Mouse (Mus musculus) midbrain, postnatal 0 days (tissue): ENCODE results near the gene Actr5. TPM values are rescaled to one million over a fixed set of nuclear protein-coding genes. Genes with fewer than 3 reads are reported as not detected.

Source experiments
- ATAC-seq: fragments of 200-750 bp; cut with Nextera tagmentation; 2 replicates; pipeline ENCODE4 v1.8.0; 2017; ENCODE audit warnings: moderate number of reproducible peaks, mild to moderate bottlenecking, moderate TSS enrichment, moderate library complexity; ENCODE audit not compliant: low FRiP score
- DNase-seq: peaks from one replicate; pipeline ENCODE4 v3.0.0-alpha.2; 2015; ENCODE audit warnings: low spot score
- H3K27ac ChIP-seq: fragments of 300-500 bp; sonication (generic); 2 replicates; pipeline ENCODE4 v1.5.1; 2014; ENCODE audit warnings: low read depth, mild to moderate bottlenecking, low read length, mixed read lengths
- H3K27me3 ChIP-seq: fragments of 300-500 bp; sonication (generic); 2 replicates; pipeline ENCODE4 v1.6.1; 2014; ENCODE audit warnings: low read length, control low read depth, mixed read lengths; ENCODE audit not compliant: insufficient read depth
- H3K36me3 ChIP-seq: fragments of 300-500 bp; sonication (generic); 2 replicates; pipeline ENCODE4 v1.6.1; 2014; ENCODE audit warnings: low read length, control low read depth, mixed read lengths; ENCODE audit not compliant: insufficient read depth
- H3K4me1 ChIP-seq: fragments of 300-500 bp; sonication (generic); 2 replicates; pipeline ENCODE4 v1.6.1; 2014; ENCODE audit warnings: mild to moderate bottlenecking, control low read depth, antibody characterized with exemption, low read length, mixed read lengths; ENCODE audit not compliant: insufficient read depth
- H3K4me2 ChIP-seq: fragments of 300-500 bp; sonication (generic); 2 replicates; pipeline ENCODE4 v1.6.1; 2014; ENCODE audit warnings: low read depth, mild to moderate bottlenecking, low read length, mixed read lengths; ENCODE audit not compliant: poor library complexity, severe bottlenecking
- H3K4me3 ChIP-seq: fragments of 300-500 bp; sonication (generic); 2 replicates; pipeline ENCODE4 v1.5.1; 2014; ENCODE audit warnings: low read depth, mild to moderate bottlenecking, low read length, moderate library complexity
- H3K9ac ChIP-seq: fragments of 300-500 bp; sonication (generic); replicated peaks from 2 replicates; pipeline ENCODE4 v1.6.1; 2014; ENCODE audit warnings: mild to moderate bottlenecking, low read length, moderate library complexity, mixed read lengths; ENCODE audit not compliant: poor library complexity, severe bottlenecking
- H3K9me3 ChIP-seq: fragments of 300-500 bp; sonication (generic); 2 replicates; pipeline ENCODE4 v1.6.1; 2016; ENCODE audit warnings: low read length, control low read depth
- CTCF ChIP-seq: IDR thresholded peaks from 2 replicates; pipeline ENCODE4 v1.5.1; 2016; ENCODE audit warnings: antibody characterized with exemption, mild to moderate bottlenecking
- WGBS: fragments of 180-500 bp; shearing (Covaris S2); extraction: QIAGEN DNeasy Blood & Tissue Kit; methylation state at CpG from one replicate; pipeline ENCODE4 v1.1.7; 2014; 5-methylcytosine and 5-hydroxymethylcytosine counted together
- polyA plus RNA-seq: library from polyadenylated mRNA; unstranded; fragments of >200 nt; fragmentation: Nextera tagmentation; extraction: Ambion mirVana; gene quantifications from 2 replicates; pipeline ENCODE4 v1.2.1, GENCODE M21; 2015
- total RNA-seq: library from RNA; depleted of rRNA; stranded (reverse); fragments of >200 nt; gene quantifications from 2 replicates; pipeline ENCODE4 v1.2.3, GENCODE M21; 2014; rRNA removed

Gene Actr5
- total RNA-seq (18.5 and 25.4 TPM in 2 replicates), polyA plus RNA-seq (8.8 and 10.6 TPM in 2 replicates)

DNA sequence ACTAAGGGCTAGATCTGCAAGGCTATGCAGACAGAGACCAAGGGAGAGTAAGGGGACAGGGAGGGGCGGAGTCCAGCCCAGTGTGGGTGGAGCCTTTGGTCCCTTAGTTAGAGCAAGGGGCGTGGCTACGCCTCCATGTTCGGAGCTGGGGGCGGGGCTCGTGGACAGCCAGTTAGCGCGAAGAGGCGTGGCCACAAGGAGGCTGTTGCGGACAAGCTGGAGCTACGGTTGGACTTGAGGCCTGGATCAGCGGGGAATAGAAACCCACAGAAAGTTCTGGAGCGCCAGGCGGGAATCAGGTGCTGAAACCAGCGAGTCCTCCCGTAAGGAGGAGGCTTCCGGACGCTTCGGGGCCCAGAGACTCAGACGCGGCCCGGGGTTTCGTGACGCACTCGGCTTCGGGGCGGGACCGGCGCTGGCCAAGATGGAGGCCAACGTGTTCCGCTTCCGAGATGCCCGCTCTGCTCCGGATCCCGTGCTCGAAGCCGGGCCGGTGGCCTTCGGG, at the start of gene Actr5:
Gene Actr5 (plus strand): TSS at position 171 of the 505 bp plus-strand sequence.
- peak within 1 kb of the TSS; percentile 69 for H3K4me2 ChIP-seq
- peak within 1 kb of the TSS; percentile 93 for H3K4me3 ChIP-seq
- H3K9me3 ChIP-seq = no peaks in the 10 kb centered on the region
- H3K9ac ChIP-seq = peak within 1 kb of the TSS; percentile 81
- peaks cover 3% of the 10 kb centered on the region; the same call in 1 of the 2 replicates for H3K4me1 ChIP-seq
- whole genome bisulfite sequencing = 0% methylated on average over 39 of the region's 39 CpGs
- TF ChIP-seq CTCF = peak; percentile 46
- ATAC-seq (peak; percentile 90), DNase-seq (peak; percentile 98)
- H3K36me3 ChIP-seq = peaks cover 11% of the 10 kb centered on the region; the same call in 1 of the 2 replicates
- peak within 1 kb of the TSS; percentile 80 for H3K27ac ChIP-seq
- H3K27me3 ChIP-seq = no peaks in the 10 kb centered on the region

- no peaks in the 10 kb centered on the region for H3K9me3 ChIP-seq
- H3K9ac ChIP-seq = no peak overlapping the region
- DNase-seq (peak; percentile 30), ATAC-seq (no peak)
- no peak overlapping the region for H3K4me2 ChIP-seq
- no peak for TF ChIP-seq CTCF
- H3K36me3 ChIP-seq = no peaks in the 10 kb centered on the region
- H3K4me3 ChIP-seq = no peak overlapping the region
- H3K27ac ChIP-seq = no peak overlapping the region
- WGBS = 39% methylated on average over 4 of the region's 4 CpGs
- no peaks in the 10 kb centered on the region; the same call in 1 of the 2 replicates for H3K27me3 ChIP-seq
- 0 out of 2 replicates have a peak, but pooled peaks cover 4% of the 10 kb centered on the region for H3K4me1 ChIP-seq
Measured at GRCm38 (mm10) chr2:158579979-158580378, 44.7 kb upstream of the Actr5 start.

DNA sequence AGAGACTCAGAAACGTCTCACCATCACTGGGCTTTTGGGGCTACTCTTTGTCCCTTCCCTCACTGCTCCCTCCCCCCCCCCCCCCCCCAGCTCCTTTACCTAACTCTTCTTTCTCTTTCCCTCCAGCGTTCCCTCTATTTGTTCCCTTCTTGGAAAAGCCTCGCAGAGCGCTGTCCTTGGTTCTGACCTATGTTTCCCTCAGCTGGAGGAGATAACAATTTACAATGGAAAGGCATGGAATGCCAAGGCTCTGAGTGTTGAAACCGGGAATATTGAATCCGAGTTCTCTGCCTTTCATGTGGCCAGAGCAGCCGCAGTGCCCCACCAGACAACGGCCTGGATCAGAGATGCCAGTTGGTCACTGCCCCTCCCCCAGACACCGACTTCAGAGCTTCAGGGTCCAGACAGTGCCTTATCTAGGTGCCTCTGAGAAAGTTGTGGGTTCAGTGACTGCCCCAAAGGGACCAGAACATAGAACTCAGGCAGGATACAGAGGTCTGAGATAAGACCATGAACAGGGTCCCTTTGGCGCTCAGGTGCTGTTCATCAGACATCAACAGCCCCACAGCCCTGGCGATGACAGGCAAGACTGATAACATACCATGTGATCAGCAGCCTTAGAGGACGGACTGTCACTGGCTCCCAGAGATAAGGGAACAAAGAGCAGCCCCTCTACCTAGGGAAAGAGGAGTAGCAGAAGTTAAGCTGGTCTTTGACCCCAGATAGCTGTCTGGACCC, 39.9 kb upstream of the Actr5 start:
- Histone ChIP-seq H3K27me3 (no peaks in the 10 kb centered on the region; the same call in 1 of the 2 replicates), H3K27ac (no peak overlapping the region), H3K36me3 (no peaks in the 10 kb centered on the region), H3K9ac (no peak overlapping the region), H3K4me2 (no peak overlapping the region), H3K4me3 (no peak overlapping the region), H3K4me1 (0 out of 2 replicates have a peak, but pooled peaks cover 4% of the 10 kb centered on the region), H3K9me3 (no peaks in the 10 kb centered on the region)
- DNase-seq = peak; percentile 26
- TF ChIP-seq CTCF = no peak
- WGBS = 14% methylated on average over 12 of the region's 12 CpGs
- ATAC-seq = no peak

DNA sequence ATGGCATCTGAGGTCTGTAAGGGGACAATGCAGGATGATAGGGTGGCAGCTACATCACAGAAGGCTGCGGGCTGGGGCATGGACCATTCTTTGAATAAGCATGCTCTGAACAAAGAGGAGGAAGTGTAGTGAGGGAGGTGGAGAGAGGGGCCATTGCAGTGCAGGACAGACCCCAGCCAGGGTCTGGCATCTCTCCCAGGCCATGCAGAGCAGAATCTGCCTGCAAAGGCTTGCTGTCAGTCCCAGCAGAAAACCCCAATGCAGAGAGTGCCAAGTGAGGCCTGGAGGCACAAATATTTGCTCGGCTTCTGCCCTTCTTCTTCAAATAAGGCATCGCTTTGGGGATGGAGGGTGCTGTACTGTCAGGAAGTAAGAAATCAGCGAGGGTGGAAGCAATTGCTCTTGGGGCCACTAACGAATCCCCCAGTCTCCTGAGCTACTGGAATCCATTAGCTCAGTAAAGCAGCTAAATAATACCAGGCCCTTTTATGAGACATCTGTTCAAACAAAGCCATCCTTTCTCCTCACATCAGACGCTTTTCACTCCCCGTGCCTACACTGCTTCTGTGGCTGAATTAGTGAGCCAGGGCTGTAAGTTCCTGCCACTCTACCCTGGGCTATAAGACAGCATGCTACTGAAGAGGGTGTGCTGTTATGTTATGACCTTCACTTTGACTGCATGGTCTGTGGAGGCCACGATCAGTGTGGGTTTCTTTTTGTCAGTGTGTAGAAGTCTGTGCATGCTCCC, 36.0 kb upstream of the Actr5 start:
- no peak overlapping the region for H3K9ac ChIP-seq
- H3K27me3 ChIP-seq = no peaks in the 10 kb centered on the region; the same call in 1 of the 2 replicates
- H3K9me3 ChIP-seq = no peaks in the 10 kb centered on the region
- H3K4me2 ChIP-seq = no peak overlapping the region
- WGBS = 26% methylated on average over 8 of the region's 8 CpGs
- H3K36me3 ChIP-seq = no peaks in the 10 kb centered on the region
- no peak for TF ChIP-seq CTCF
- ATAC-seq (no peak), DNase-seq (peak; percentile 33)
- 0 out of 2 replicates have a peak overlapping the region, but pooled peaks have one; percentile 18 for H3K27ac ChIP-seq
- no peak overlapping the region for H3K4me3 ChIP-seq
- H3K4me1 ChIP-seq = peaks cover 6% of the 10 kb centered on the region; the same call in 1 of the 2 replicates

GRCm38 (mm10) chr2:158590495-158590894, 34.2 kb upstream of the Actr5 start:
- Histone ChIP-seq H3K36me3 (no peaks in the 10 kb centered on the region), H3K4me3 (no peak overlapping the region), H3K4me2 (no peak overlapping the region), H3K9me3 (no peaks in the 10 kb centered on the region), H3K27me3 (no peaks in the 10 kb centered on the region), H3K9ac (no peak overlapping the region), H3K27ac (no peak overlapping the region), H3K4me1 (peaks cover 2% of the 10 kb centered on the region; the same call in 1 of the 2 replicates)
- DNase-seq (no peak), ATAC-seq (no peak)
- WGBS = 55% methylated on average over 3 of the region's 3 CpGs
- no peak for TF ChIP-seq CTCF
